Mouse (Mus musculus): ENCODE data around the gene Gpc5. TPM values are rescaled to one million over a fixed set of nuclear protein-coding genes. Genes with fewer than 3 reads are reported as not detected.

Gene Gpc5
- polyA plus RNA-seq, 1 experiment from 2014 or later: 1.5 TPM

- H3K27me3 ChIP-seq: no peaks in the 10 kb centered on the region
- no peaks in the 10 kb centered on the region for H3K4me1 ChIP-seq
- H3K36me3 ChIP-seq: no peaks in the 10 kb centered on the region
- no peak overlapping the region for H3K4me3 ChIP-seq
- no peaks in the 10 kb centered on the region for H3K9me3 ChIP-seq
- no peak overlapping the region for H3K27ac ChIP-seq (replicated peaks)
- ATAC-seq (ENCODE audit: low FRiP score, low read depth): peak; percentile 34; the same call in 1 of the 2 replicates
- WGBS: 33% methylated on average over 1 of the region's 1 CpGs
- H3K9ac ChIP-seq (replicated peaks): no peak overlapping the region
- H3K4me2 ChIP-seq (replicated peaks): no peak overlapping the region
Measured at GRCm38 (mm10) chr14:115819021-115819420, 727.0 kb downstream of the Gpc5 start.

- no peak overlapping the region for H3K9ac ChIP-seq (replicated peaks)
- no peaks in the 10 kb centered on the region for H3K4me1 ChIP-seq
- no peaks in the 10 kb centered on the region for H3K9me3 ChIP-seq
- WGBS: 67% methylated on average over 7 of the region's 7 CpGs
- no peaks in the 10 kb centered on the region for H3K27me3 ChIP-seq
- no peak overlapping the region for H3K4me3 ChIP-seq
- H3K36me3 ChIP-seq: no peaks in the 10 kb centered on the region
- ATAC-seq (ENCODE audit: low FRiP score, low read depth): 0 out of 2 replicates have a peak, but pooled peaks have one; percentile 55
- no peak overlapping the region for H3K27ac ChIP-seq (replicated peaks)
- no peak overlapping the region for H3K4me2 ChIP-seq (replicated peaks)
Measured at GRCm38 (mm10) chr14:115821657-115822056, 729.6 kb downstream of the Gpc5 start.

GRCm38 (mm10) chr14:115830485-115830884 is 738.5 kb downstream of the Gpc5 start:
- H3K36me3 ChIP-seq: no peaks in the 10 kb centered on the region
- ATAC-seq (ENCODE audit: low FRiP score, low read depth): peak; percentile 27; the same call in 1 of the 2 replicates
- 77% methylated on average over 5 of the region's 5 CpGs for WGBS
- H3K9me3 ChIP-seq: no peaks in the 10 kb centered on the region
- no peak overlapping the region for H3K4me3 ChIP-seq
- no peaks in the 10 kb centered on the region for H3K4me1 ChIP-seq
- no peaks in the 10 kb centered on the region for H3K27me3 ChIP-seq
- H3K4me2 ChIP-seq (replicated peaks): no peak overlapping the region
- no peak overlapping the region for H3K27ac ChIP-seq (replicated peaks)
- no peak overlapping the region for H3K9ac ChIP-seq (replicated peaks)

GRCm38 (mm10) chr14:115831219-115831755 is 739.3 kb downstream of the Gpc5 start:
- Histone ChIP-seq H3K9ac (replicated peaks) (no peak overlapping the region), H3K4me2 (replicated peaks) (no peak overlapping the region), H3K36me3 (no peaks in the 10 kb centered on the region), H3K27ac (replicated peaks) (no peak overlapping the region), H3K27me3 (no peaks in the 10 kb centered on the region), H3K4me3 (no peak overlapping the region), H3K9me3 (no peaks in the 10 kb centered on the region), H3K4me1 (no peaks in the 10 kb centered on the region)
- 3% methylated on average over 7 of the region's 7 CpGs for WGBS
- ATAC-seq (ENCODE audit: low FRiP score, low read depth): peak; percentile 47; the same call in 1 of the 2 replicates

GRCm38 (mm10) chr14:115831854-115832625 is 740.0 kb downstream of the Gpc5 start:
- no peak overlapping the region for H3K4me3 ChIP-seq

GRCm38 (mm10) chr14:115843783-115844182 is 751.8 kb downstream of the Gpc5 start:
- WGBS: 81% methylated on average over 2 of the region's 2 CpGs

More at GRCm38 (mm10) chr14:115831854-115832625, 740.0 kb downstream of the Gpc5 start:
- no peak overlapping the region for H3K9ac ChIP-seq (replicated peaks)
- ATAC-seq (ENCODE audit: low FRiP score, low read depth): peak; percentile 24; the same call in 1 of the 2 replicates
- WGBS: 81% methylated on average over 10 of the region's 10 CpGs
- no peaks in the 10 kb centered on the region for H3K4me1 ChIP-seq
- no peak overlapping the region for H3K4me2 ChIP-seq (replicated peaks)
- no peak overlapping the region for H3K27ac ChIP-seq (replicated peaks)
- H3K9me3 ChIP-seq: no peaks in the 10 kb centered on the region
- no peaks in the 10 kb centered on the region for H3K36me3 ChIP-seq
- no peaks in the 10 kb centered on the region for H3K27me3 ChIP-seq

GRCm38 (mm10) chr14:115844773-115845427 is 752.9 kb downstream of the Gpc5 start:
- H3K4me1 ChIP-seq: no peaks in the 10 kb centered on the region
- WGBS: 97% methylated on average over 1 of the region's 1 CpGs

More at GRCm38 (mm10) chr14:115843783-115844182, 751.8 kb downstream of the Gpc5 start:
- H3K4me2 ChIP-seq (replicated peaks): no peak overlapping the region
- H3K27me3 ChIP-seq: no peaks in the 10 kb centered on the region
- no peak overlapping the region for H3K9ac ChIP-seq (replicated peaks)
- ATAC-seq (ENCODE audit: low FRiP score, low read depth): no peak
- H3K36me3 ChIP-seq: no peaks in the 10 kb centered on the region
- no peak overlapping the region for H3K4me3 ChIP-seq
- H3K4me1 ChIP-seq: no peaks in the 10 kb centered on the region
- H3K9me3 ChIP-seq: no peaks in the 10 kb centered on the region
- no peak overlapping the region for H3K27ac ChIP-seq (replicated peaks)

GRCm38 (mm10) chr14:115869127-115869526 is 777.1 kb downstream of the Gpc5 start:
- H3K4me3 ChIP-seq: no peak overlapping the region
- no peak for ATAC-seq (ENCODE audit: low FRiP score, low read depth)
- 78% methylated on average over 3 of the region's 3 CpGs for WGBS
- no peak overlapping the region for H3K9ac ChIP-seq (replicated peaks)
- no peak overlapping the region for H3K4me2 ChIP-seq (replicated peaks)
- H3K36me3 ChIP-seq: no peaks in the 10 kb centered on the region
- no peaks in the 10 kb centered on the region for H3K4me1 ChIP-seq
- no peaks in the 10 kb centered on the region for H3K27me3 ChIP-seq
- H3K27ac ChIP-seq (replicated peaks): no peak overlapping the region
- H3K9me3 ChIP-seq: no peaks in the 10 kb centered on the region

More at GRCm38 (mm10) chr14:115844773-115845427, 752.9 kb downstream of the Gpc5 start:
- Histone ChIP-seq H3K36me3 (no peaks in the 10 kb centered on the region), H3K4me3 (no peak overlapping the region), H3K4me2 (replicated peaks) (no peak overlapping the region), H3K9me3 (no peaks in the 10 kb centered on the region), H3K27me3 (no peaks in the 10 kb centered on the region), H3K27ac (replicated peaks) (no peak overlapping the region), H3K9ac (replicated peaks) (no peak overlapping the region)
- ATAC-seq (ENCODE audit: low FRiP score, low read depth): peak; percentile 44; the same call in 1 of the 2 replicates

- H3K27ac ChIP-seq (replicated peaks): no peak overlapping the region
- H3K4me1 ChIP-seq: no peaks in the 10 kb centered on the region
- WGBS: 89% methylated on average over 1 of the region's 1 CpGs
- H3K9ac ChIP-seq (replicated peaks): no peak overlapping the region
- no peak for ATAC-seq (ENCODE audit: low FRiP score, low read depth)
- H3K4me2 ChIP-seq (replicated peaks): no peak overlapping the region
- H3K4me3 ChIP-seq: no peak overlapping the region
- no peaks in the 10 kb centered on the region for H3K36me3 ChIP-seq
- H3K9me3 ChIP-seq: no peaks in the 10 kb centered on the region
- no peaks in the 10 kb centered on the region for H3K27me3 ChIP-seq
Measured at GRCm38 (mm10) chr14:115976062-115976461, 884.0 kb downstream of the Gpc5 start.

- no peak overlapping the region for H3K4me2 ChIP-seq (replicated peaks)
- no peak overlapping the region for H3K4me3 ChIP-seq
- H3K9me3 ChIP-seq: no peaks in the 10 kb centered on the region
- no peak for ATAC-seq (ENCODE audit: low FRiP score, low read depth)
- H3K4me1 ChIP-seq: no peaks in the 10 kb centered on the region
- WGBS: 76% methylated on average over 2 of the region's 2 CpGs
- no peaks in the 10 kb centered on the region for H3K36me3 ChIP-seq
- H3K9ac ChIP-seq (replicated peaks): no peak overlapping the region
- no peaks in the 10 kb centered on the region for H3K27me3 ChIP-seq
- H3K27ac ChIP-seq (replicated peaks): no peak overlapping the region
Measured at GRCm38 (mm10) chr14:115979233-115979632, 887.2 kb downstream of the Gpc5 start.

- Histone ChIP-seq H3K4me3 (no peak overlapping the region), H3K4me2 (replicated peaks) (no peak overlapping the region), H3K27ac (replicated peaks) (no peak overlapping the region), H3K4me1 (no peaks in the 10 kb centered on the region), H3K9me3 (no peaks in the 10 kb centered on the region), H3K9ac (replicated peaks) (no peak overlapping the region), H3K36me3 (no peaks in the 10 kb centered on the region), H3K27me3 (no peaks in the 10 kb centered on the region)
- ATAC-seq (ENCODE audit: low FRiP score, low read depth): no peak
- WGBS: 81% methylated on average over 2 of the region's 2 CpGs
Measured at GRCm38 (mm10) chr14:115990764-115991163, 898.7 kb downstream of the Gpc5 start.

GRCm38 (mm10) chr14:115993520-115994106 is 901.6 kb downstream of the Gpc5 start:
- H3K9me3 ChIP-seq: no peaks in the 10 kb centered on the region
- ATAC-seq (ENCODE audit: low FRiP score, low read depth): no peak
- no peak overlapping the region for H3K4me3 ChIP-seq
- no peaks in the 10 kb centered on the region for H3K4me1 ChIP-seq
- no peak overlapping the region for H3K9ac ChIP-seq (replicated peaks)
- H3K27ac ChIP-seq (replicated peaks): no peak overlapping the region
- no peak overlapping the region for H3K4me2 ChIP-seq (replicated peaks)
- WGBS: 80% methylated on average over 5 of the region's 5 CpGs
- no peaks in the 10 kb centered on the region for H3K27me3 ChIP-seq
- no peaks in the 10 kb centered on the region for H3K36me3 ChIP-seq
